Mouse (Mus musculus) MEL (cell line): ENCODE measurements around the gene Ganab.
A peak's percentile ranks its signal among the peaks of the same experiment; 100 is the strongest.

Experiments
- BHLHE40 ChIP-seq: IDR thresholded peaks from 2 replicates; pipeline ENCODE4 v1.6.1; 2012; ENCODE audit warnings: low read depth, mild to moderate bottlenecking, inconsistent platforms, low read length, improper control_type of control experiment, borderline replicate concordance
- CTCF ChIP-seq, 3 experiments: IDR thresholded peaks in 2 of 3; conservative IDR thresholded peaks in 1 of 3; 2 replicates each; pipeline ENCODE4 v1.5.1; 2011 to 2012; ENCODE audit warnings: low read length in 3 of 3, low read depth in 2 of 3, mild to moderate bottlenecking in 2 of 3, improper control_type of control experiment in 1 of 3, inconsistent platforms in 1 of 3, mixed read lengths in 1 of 3, moderate library complexity in 1 of 3; ENCODE audit not compliant: control insufficient read depth in 1 of 3, insufficient read depth in 1 of 3, poor library complexity in 1 of 3, severe bottlenecking in 1 of 3
- EP300 ChIP-seq, 2 experiments: IDR thresholded peaks; 2 replicates each; pipeline ENCODE4 v1.6.1; 2011; ENCODE audit warnings: improper control_type of control experiment in 2 of 2, low read length in 2 of 2, low read depth in 1 of 2, mild to moderate bottlenecking in 1 of 2
- GATA1 ChIP-seq: IDR thresholded peaks from 2 replicates; pipeline ENCODE4 v1.6.1; 2011; ENCODE audit warnings: low read depth, low read length, improper control_type of control experiment
- HCFC1 ChIP-seq: IDR thresholded peaks from 2 replicates; pipeline ENCODE4 v1.6.1; 2012; ENCODE audit warnings: low read depth, mild to moderate bottlenecking, inconsistent platforms, low read length, improper control_type of control experiment, moderate library complexity
- JUND ChIP-seq: IDR thresholded peaks from 2 replicates; pipeline ENCODE4 v1.6.1; 2011; ENCODE audit warnings: low read depth, mild to moderate bottlenecking, improper control_type of control experiment, low read length
- MEF2A ChIP-seq: IDR thresholded peaks from 2 replicates; pipeline ENCODE4 v1.6.1; 2014; ENCODE audit warnings: low read depth, mild to moderate bottlenecking, inconsistent platforms, low read length, improper control_type of control experiment; ENCODE audit not compliant: poor library complexity, insufficient replicate concordance, severe bottlenecking; ENCODE audit errors: extremely low read depth
- MYB ChIP-seq: IDR thresholded peaks from 2 replicates; pipeline ENCODE4 v1.6.1; 2011; ENCODE audit warnings: mild to moderate bottlenecking, low read depth, low read length, improper control_type of control experiment
- POLR2A ChIP-seq, 2 experiments: IDR thresholded peaks; 2 replicates each; pipeline ENCODE4 v1.6.1; 2011 to 2012; ENCODE audit warnings: low read length in 2 of 2, mild to moderate bottlenecking in 2 of 2, control low read depth in 1 of 2, improper control_type of control experiment in 1 of 2, low read depth in 1 of 2, moderate library complexity in 1 of 2; ENCODE audit not compliant: control insufficient read depth in 1 of 2, insufficient read depth in 1 of 2, poor library complexity in 1 of 2
- SIN3A ChIP-seq: IDR thresholded peaks from 2 replicates; pipeline ENCODE4 v1.6.1; 2012; ENCODE audit warnings: low read length, improper control_type of control experiment, inconsistent platforms
- TBP ChIP-seq: IDR thresholded peaks from 2 replicates; pipeline ENCODE4 v1.8.0; 2011; ENCODE audit warnings: low read depth, low read length, improper control_type of control experiment
- TCF12 ChIP-seq: IDR thresholded peaks from 2 replicates; pipeline ENCODE4 v1.6.1; 2014; ENCODE audit warnings: low read depth, mild to moderate bottlenecking, inconsistent platforms, low read length, improper control_type of control experiment, moderate library complexity
- USF2 ChIP-seq, 2 experiments: IDR thresholded peaks; 2 replicates each; pipeline ENCODE4 v1.6.1; 2011 to 2012; ENCODE audit warnings: improper control_type of control experiment in 2 of 2, low read length in 2 of 2, borderline replicate concordance in 1 of 2, inconsistent platforms in 1 of 2, low read depth in 1 of 2, mild to moderate bottlenecking in 1 of 2; ENCODE audit not compliant: insufficient read depth in 1 of 2
- ZNF384 ChIP-seq: IDR thresholded peaks from 2 replicates; pipeline ENCODE4 v1.6.1; 2012; ENCODE audit warnings: low read depth, mild to moderate bottlenecking, inconsistent platforms, low read length, improper control_type of control experiment

GRCm38 (mm10) chr19:8859018-8859417, 38.9 kb upstream of the Ganab start:
- TF ChIP-seq HCFC1 (no peak), MEF2A (no peak), EP300 (IDR thresholded peaks at IDR 0.05; ENCODE audit: low read depth in 1 of 2, low read length in 2 of 2) (no peak), JUND (no peak), TCF12 (no peak), CTCF (IDR thresholded peaks at IDR 0.05 in 2 of 3, conservative IDR thresholded peaks at IDR 0.05 in 1 of 3; ENCODE audit: control insufficient read depth in 1 of 3, insufficient read depth in 1 of 3, low read depth in 2 of 3, low read length in 3 of 3, poor library complexity in 1 of 3, severe bottlenecking in 1 of 3) (peak; percentile 52 to 80 (median 55)), BHLHE40 (no peak), SIN3A (0 out of 2 replicates have a peak, but pooled peaks have one; percentile 28), POLR2A (IDR thresholded peaks at IDR 0.05; ENCODE audit: control insufficient read depth in 1 of 2, insufficient read depth in 1 of 2, low read depth in 1 of 2, low read length in 2 of 2, poor library complexity in 1 of 2) (no peak), ZNF384 (no peak), MYB (no peak), GATA1 (no peak), USF2 (IDR thresholded peaks at IDR 0.05; ENCODE audit: borderline replicate concordance in 1 of 2, insufficient read depth in 1 of 2, low read depth in 1 of 2, low read length in 2 of 2) (no peak), TBP (peak; percentile 54; the same call in 1 of the 2 replicates)
